Mouse (Mus musculus): ENCODE data around the gene Fgfr2. TPM values are rescaled to one million over a fixed set of nuclear protein-coding genes. Genes with fewer than 3 reads are reported as not detected.

The Fgfr2 gene
- polyA plus RNA-seq, 1 experiment, result 114 TPM

- H3K4me3 ChIP-seq (replicated peaks; ENCODE audit: extremely low read depth, low read depth, low read length), result no peak overlapping the region
- DNase-seq, result no peak
- no peaks in the 10 kb centered on the region for H3K4me1 ChIP-seq (ENCODE audit: control insufficient read depth, insufficient read depth, low read length)
- TF ChIP-seq POLR2A (IDR thresholded peaks at IDR 0.05; ENCODE audit: borderline replicate concordance, extremely low read depth, low read depth, low read length), result no peak
- TF ChIP-seq CTCF (IDR thresholded peaks at IDR 0.05; ENCODE audit: insufficient read depth, low read length), result no peak
- WGBS, result 56% methylated on average over 1 of the region's 1 CpGs
Measured at GRCm38 (mm10) chr7:132075825-132076224, 1047.3 kb downstream of the Fgfr2 start.

GRCm38 (mm10) chr7:132074503-132074902 is 1048.6 kb downstream of the Fgfr2 start:
- DNase-seq, result no peak
- Histone ChIP-seq H3K4me3 (replicated peaks; ENCODE audit: extremely low read depth, low read depth, low read length) (no peak overlapping the region), H3K4me1 (ENCODE audit: control insufficient read depth, insufficient read depth, low read length) (no peaks in the 10 kb centered on the region)
- WGBS, result 66% methylated on average over 3 of the region's 3 CpGs
- TF ChIP-seq CTCF (IDR thresholded peaks at IDR 0.05; ENCODE audit: insufficient read depth, low read length) (no peak), POLR2A (IDR thresholded peaks at IDR 0.05; ENCODE audit: borderline replicate concordance, extremely low read depth, low read depth, low read length) (no peak)

- no peak for DNase-seq
- 80% methylated on average over 6 of the region's 6 CpGs for WGBS
- TF ChIP-seq CTCF (IDR thresholded peaks at IDR 0.05; ENCODE audit: insufficient read depth, low read length) (no peak), POLR2A (IDR thresholded peaks at IDR 0.05; ENCODE audit: borderline replicate concordance, extremely low read depth, low read depth, low read length) (no peak)
Measured at GRCm38 (mm10) chr7:132070877-132071625, 1052.1 kb downstream of the Fgfr2 start.

GRCm38 (mm10) chr7:132067951-132068350 is 1055.2 kb downstream of the Fgfr2 start:
- WGBS, result 74% methylated on average over 5 of the region's 5 CpGs
- H3K4me3 ChIP-seq (replicated peaks; ENCODE audit: extremely low read depth, low read depth, low read length), result no peak overlapping the region
- no peaks in the 10 kb centered on the region for H3K4me1 ChIP-seq (ENCODE audit: control insufficient read depth, insufficient read depth, low read length)
- TF ChIP-seq CTCF (IDR thresholded peaks at IDR 0.05; ENCODE audit: insufficient read depth, low read length), result no peak
- no peak for DNase-seq

More at GRCm38 (mm10) chr7:132070877-132071625, 1052.1 kb downstream of the Fgfr2 start:
- Histone ChIP-seq H3K4me1 (ENCODE audit: control insufficient read depth, insufficient read depth, low read length) (no peaks in the 10 kb centered on the region), H3K4me3 (replicated peaks; ENCODE audit: extremely low read depth, low read depth, low read length) (no peak overlapping the region)

GRCm38 (mm10) chr7:132067511-132067910 is 1055.6 kb downstream of the Fgfr2 start:
- WGBS, result 76% methylated on average over 5 of the region's 5 CpGs
- Histone ChIP-seq H3K4me3 (replicated peaks; ENCODE audit: extremely low read depth, low read depth, low read length) (no peak overlapping the region), H3K4me1 (ENCODE audit: control insufficient read depth, insufficient read depth, low read length) (no peaks in the 10 kb centered on the region)
- DNase-seq, result no peak
- no peak for TF ChIP-seq POLR2A (IDR thresholded peaks at IDR 0.05; ENCODE audit: borderline replicate concordance, extremely low read depth, low read depth, low read length)
- TF ChIP-seq CTCF (IDR thresholded peaks at IDR 0.05; ENCODE audit: insufficient read depth, low read length), result no peak

- WGBS, result 73% methylated on average over 7 of the region's 7 CpGs
Measured at GRCm38 (mm10) chr7:132060116-132060515, 1063.0 kb downstream of the Fgfr2 start.

GRCm38 (mm10) chr7:132056565-132056964 is 1066.6 kb downstream of the Fgfr2 start:
- 80% methylated on average over 7 of the region's 7 CpGs for WGBS
- TF ChIP-seq POLR2A (IDR thresholded peaks at IDR 0.05; ENCODE audit: borderline replicate concordance, extremely low read depth, low read depth, low read length) (no peak), CTCF (IDR thresholded peaks at IDR 0.05; ENCODE audit: insufficient read depth, low read length) (no peak)
- no peak for DNase-seq
- no peak overlapping the region for H3K4me3 ChIP-seq (replicated peaks; ENCODE audit: extremely low read depth, low read depth, low read length)
- no peaks in the 10 kb centered on the region for H3K4me1 ChIP-seq (ENCODE audit: control insufficient read depth, insufficient read depth, low read length)

More at GRCm38 (mm10) chr7:132060116-132060515, 1063.0 kb downstream of the Fgfr2 start:
- TF ChIP-seq POLR2A (IDR thresholded peaks at IDR 0.05; ENCODE audit: borderline replicate concordance, extremely low read depth, low read depth, low read length) (no peak), CTCF (IDR thresholded peaks at IDR 0.05; ENCODE audit: insufficient read depth, low read length) (no peak)
- Histone ChIP-seq H3K4me3 (replicated peaks; ENCODE audit: extremely low read depth, low read depth, low read length) (no peak overlapping the region), H3K4me1 (ENCODE audit: control insufficient read depth, insufficient read depth, low read length) (no peaks in the 10 kb centered on the region)
- no peak for DNase-seq

GRCm38 (mm10) chr7:132046662-132047061 is 1076.5 kb downstream of the Fgfr2 start:
- no peak for DNase-seq

GRCm38 (mm10) chr7:132031940-132032531 is 1091.1 kb downstream of the Fgfr2 start:
- WGBS, result 65% methylated on average over 6 of the region's 6 CpGs
- no peaks in the 10 kb centered on the region for H3K4me1 ChIP-seq (ENCODE audit: control insufficient read depth, insufficient read depth, low read length)
- DNase-seq, result no peak
- TF ChIP-seq CTCF (IDR thresholded peaks at IDR 0.05; ENCODE audit: insufficient read depth, low read length) (no peak), POLR2A (IDR thresholded peaks at IDR 0.05; ENCODE audit: borderline replicate concordance, extremely low read depth, low read depth, low read length) (no peak)
- no peak overlapping the region for H3K4me3 ChIP-seq (replicated peaks; ENCODE audit: extremely low read depth, low read depth, low read length)

More at GRCm38 (mm10) chr7:132046662-132047061, 1076.5 kb downstream of the Fgfr2 start:
- Histone ChIP-seq H3K4me3 (replicated peaks; ENCODE audit: extremely low read depth, low read depth, low read length) (no peak overlapping the region), H3K4me1 (ENCODE audit: control insufficient read depth, insufficient read depth, low read length) (no peaks in the 10 kb centered on the region)
- WGBS, result 40% methylated on average over 4 of the region's 4 CpGs
- TF ChIP-seq POLR2A (IDR thresholded peaks at IDR 0.05; ENCODE audit: borderline replicate concordance, extremely low read depth, low read depth, low read length) (no peak), CTCF (IDR thresholded peaks at IDR 0.05; ENCODE audit: insufficient read depth, low read length) (no peak)

GRCm38 (mm10) chr7:132026671-132027070 is 1096.5 kb downstream of the Fgfr2 start:
- no peak for DNase-seq
- 51% methylated on average over 6 of the region's 6 CpGs for WGBS
- Histone ChIP-seq H3K4me3 (replicated peaks; ENCODE audit: extremely low read depth, low read depth, low read length) (no peak overlapping the region), H3K4me1 (ENCODE audit: control insufficient read depth, insufficient read depth, low read length) (no peaks in the 10 kb centered on the region)
- no peak for TF ChIP-seq POLR2A (IDR thresholded peaks at IDR 0.05; ENCODE audit: borderline replicate concordance, extremely low read depth, low read depth, low read length)
- TF ChIP-seq CTCF (IDR thresholded peaks at IDR 0.05; ENCODE audit: insufficient read depth, low read length), result no peak
